Mouse (Mus musculus): ENCODE measurements at regions not wholly inside any gene's neighbourhood (a gene's known extent, or its start where the extent isn't known, plus 50 kb on each side); places are given as distances from the start of the nearest gene placed in this dataset.
A peak's percentile ranks its signal among the peaks of the same experiment; 100 is the strongest.

DNA sequence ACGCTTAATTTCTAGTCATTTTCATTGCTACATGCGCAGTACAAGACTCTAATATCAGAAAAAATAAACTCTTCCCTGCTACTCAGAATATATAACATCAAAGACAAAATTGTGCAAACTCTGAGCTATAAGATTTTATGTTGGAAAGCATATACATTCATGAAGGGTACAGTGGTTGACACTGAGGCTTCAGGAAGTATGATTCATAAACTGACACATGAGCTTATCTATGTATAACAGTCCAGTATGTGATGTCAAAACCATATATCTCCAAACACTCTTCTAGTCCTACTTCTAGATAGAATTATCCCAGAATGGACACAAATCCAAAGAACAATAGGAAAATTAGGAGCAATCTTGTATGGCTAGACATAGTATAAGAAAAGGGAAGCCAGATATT, 177.5 kb upstream of the Gm10192 start:
- 49% methylated on average over 2 of the region's 2 CpGs for WGBS
- H3K4me1 ChIP-seq, result peaks cover 5% of the 10 kb centered on the region; the same call in 1 of the 2 replicates
- no peak overlapping the region for H3K9ac ChIP-seq
- no peaks in the 10 kb centered on the region for H3K9me3 ChIP-seq
- H3K27me3 ChIP-seq, result no peaks in the 10 kb centered on the region
- H3K27ac ChIP-seq, result no peak overlapping the region
- no peak overlapping the region for H3K4me2 ChIP-seq
- peak; percentile 62; the same call in 1 of the 2 replicates for ATAC-seq (ENCODE audit: borderline replicate concordance, extremely low read depth, low FRiP score, low TSS enrichment)
- H3K36me3 ChIP-seq, result no peaks in the 10 kb centered on the region
- no peak overlapping the region for H3K4me3 ChIP-seq

GRCm38 (mm10) chr4:97357958-97358357, 175.0 kb upstream of the Gm10192 start:
- no peak overlapping the region for H3K9ac ChIP-seq
- no peak for ATAC-seq (ENCODE audit: borderline replicate concordance, extremely low read depth, low FRiP score, low TSS enrichment)
- WGBS, result 16% methylated on average over 1 of the region's 1 CpGs
- H3K27ac ChIP-seq, result no peak overlapping the region
- no peak overlapping the region for H3K4me3 ChIP-seq
- peaks cover 5% of the 10 kb centered on the region; the same call in 1 of the 2 replicates for H3K4me1 ChIP-seq
- no peak overlapping the region for H3K4me2 ChIP-seq
- H3K36me3 ChIP-seq, result no peaks in the 10 kb centered on the region
- H3K27me3 ChIP-seq, result no peaks in the 10 kb centered on the region
- H3K9me3 ChIP-seq, result no peaks in the 10 kb centered on the region

DNA sequence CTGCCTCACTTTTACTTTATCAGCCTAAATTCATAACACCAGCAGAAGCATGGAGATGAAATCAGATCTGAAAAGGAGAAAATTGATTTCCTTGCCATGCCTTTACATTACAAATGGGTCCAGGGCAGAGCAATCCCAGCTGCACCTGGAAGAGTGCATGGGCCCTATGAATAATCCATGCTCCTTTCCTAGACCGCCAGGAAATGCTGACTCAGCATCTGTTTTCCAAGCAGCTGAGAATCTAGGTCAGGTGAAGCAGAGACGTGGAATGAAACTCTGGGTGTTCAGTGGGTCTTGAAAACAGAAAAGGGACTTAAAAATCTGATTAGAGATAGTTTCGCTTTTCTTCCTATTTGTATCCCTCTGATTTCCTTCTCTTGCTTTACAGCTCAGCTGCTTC, 163.8 kb upstream of the Gm10192 start:
- 69% methylated on average over 3 of the region's 3 CpGs for WGBS
- ATAC-seq (ENCODE audit: borderline replicate concordance, extremely low read depth, low FRiP score, low TSS enrichment), result no peak
- no peak overlapping the region for H3K4me2 ChIP-seq
- no peaks in the 10 kb centered on the region for H3K27me3 ChIP-seq
- H3K4me3 ChIP-seq, result no peak overlapping the region
- H3K4me1 ChIP-seq, result no peaks in the 10 kb centered on the region
- no peak overlapping the region for H3K9ac ChIP-seq
- no peaks in the 10 kb centered on the region for H3K36me3 ChIP-seq
- H3K9me3 ChIP-seq, result no peaks in the 10 kb centered on the region
- H3K27ac ChIP-seq, result no peak overlapping the region

DNA sequence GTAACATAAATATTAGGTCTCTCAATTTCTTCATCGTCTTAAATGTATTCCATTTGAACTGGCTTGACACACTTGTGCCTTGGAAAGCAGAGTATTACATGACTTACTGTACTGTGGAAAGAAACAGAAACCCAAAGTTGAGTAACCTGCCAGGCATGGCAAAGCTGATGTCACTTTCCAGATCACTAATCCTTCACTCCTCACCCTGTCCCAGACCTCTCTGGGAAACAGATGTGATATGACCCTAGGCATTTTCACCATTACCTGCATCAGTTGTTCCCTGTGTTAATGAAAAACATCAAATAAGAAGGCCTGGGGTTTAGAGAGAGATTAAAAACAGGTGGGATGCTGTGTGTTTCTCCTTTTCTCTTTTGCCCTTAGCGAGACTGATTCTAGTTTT, 161.4 kb upstream of the Gm10192 start:
- H3K4me2 ChIP-seq, result no peak overlapping the region
- 66% methylated on average over 2 of the region's 2 CpGs for WGBS
- no peaks in the 10 kb centered on the region for H3K9me3 ChIP-seq
- no peaks in the 10 kb centered on the region for H3K27me3 ChIP-seq
- no peak overlapping the region for H3K4me3 ChIP-seq
- ATAC-seq (ENCODE audit: borderline replicate concordance, extremely low read depth, low FRiP score, low TSS enrichment), result no peak
- H3K9ac ChIP-seq, result no peak overlapping the region
- H3K27ac ChIP-seq, result no peak overlapping the region
- H3K4me1 ChIP-seq, result no peaks in the 10 kb centered on the region
- no peaks in the 10 kb centered on the region for H3K36me3 ChIP-seq

GRCm38 (mm10) chr4:97343378-97343777, 160.4 kb upstream of the Gm10192 start:
- Histone ChIP-seq H3K9ac (no peak overlapping the region), H3K27ac (no peak overlapping the region), H3K4me2 (no peak overlapping the region), H3K27me3 (no peaks in the 10 kb centered on the region), H3K9me3 (no peaks in the 10 kb centered on the region), H3K36me3 (no peaks in the 10 kb centered on the region), H3K4me3 (no peak overlapping the region), H3K4me1 (no peaks in the 10 kb centered on the region)
- no peak for ATAC-seq (ENCODE audit: borderline replicate concordance, extremely low read depth, low FRiP score, low TSS enrichment)
- 84% methylated on average over 1 of the region's 1 CpGs for WGBS
